Mouse (Mus musculus) hindbrain, embryonic 11.5 days (tissue): ENCODE results near the gene Top2b. TPM values are rescaled to one million over a fixed set of nuclear protein-coding genes. Genes with fewer than 3 reads are reported as not detected.

Source experiments
- ATAC-seq: fragments of 200-750 bp; cut with Nextera tagmentation; 2 replicates; pipeline ENCODE4 v1.8.0; 2017; ENCODE audit warnings: mild to moderate bottlenecking, moderate TSS enrichment, moderate library complexity; ENCODE audit not compliant: low FRiP score
- DNase-seq: peaks from one replicate; pipeline ENCODE4 v3.0.0-alpha.2; 2015; ENCODE audit warnings: low spot score
- H3K27ac ChIP-seq: fragments of 300-500 bp; sonication (generic); 2 replicates; pipeline ENCODE4 v1.5.1; 2014; ENCODE audit warnings: mild to moderate bottlenecking, low read depth, low read length
- H3K27me3 ChIP-seq: fragments of 300-500 bp; sonication (generic); 2 replicates; pipeline ENCODE4 v1.6.1; 2014; ENCODE audit warnings: mild to moderate bottlenecking, low read length, moderate library complexity, mixed read lengths; ENCODE audit not compliant: control insufficient read depth, insufficient read depth
- H3K36me3 ChIP-seq: fragments of 300-500 bp; sonication (generic); 2 replicates; pipeline ENCODE4 v1.6.1; 2014; ENCODE audit warnings: mild to moderate bottlenecking, low read length, moderate library complexity, mixed read lengths; ENCODE audit not compliant: control insufficient read depth, insufficient read depth
- H3K4me1 ChIP-seq: fragments of 300-500 bp; sonication (generic); replicated peaks from 2 replicates; pipeline ENCODE4 v1.6.1; 2014; ENCODE audit warnings: low read length, mixed read lengths; ENCODE audit not compliant: control insufficient read depth, insufficient read depth
- H3K4me2 ChIP-seq: fragments of 300-500 bp; sonication (generic); replicated peaks from 2 replicates; pipeline ENCODE4 v1.6.1; 2014; ENCODE audit warnings: mild to moderate bottlenecking, low read depth, low read length
- H3K4me3 ChIP-seq: fragments of 300-500 bp; sonication (generic); 2 replicates; pipeline ENCODE4 v1.5.1; 2014; ENCODE audit warnings: low read depth, low read length
- H3K9ac ChIP-seq: fragments of 300-500 bp; sonication (generic); 2 replicates; pipeline ENCODE4 v1.6.1; 2014; ENCODE audit warnings: low read depth, low read length
- H3K9me3 ChIP-seq: fragments of 300-500 bp; sonication (generic); 2 replicates; pipeline ENCODE4 v1.6.1; 2016; ENCODE audit warnings: low read length; ENCODE audit not compliant: control insufficient read depth
- WGBS: fragments of 180-500 bp; shearing (Covaris S2); extraction: QIAGEN DNeasy Blood & Tissue Kit; methylation state at CpG from one replicate; pipeline ENCODE4 v1.1.7; 2014; 5-methylcytosine and 5-hydroxymethylcytosine counted together
- polyA plus RNA-seq: library from polyadenylated mRNA; unstranded; fragments of >200 nt; fragmentation: Nextera tagmentation; extraction: Ambion mirVana; gene quantifications from 2 replicates; pipeline ENCODE4 v1.2.1, GENCODE M21; 2014

Top2b gene
- polyA plus RNA-seq, 1 experiment from 2014 or later, result 137 TPM

- Histone ChIP-seq H3K36me3 (no peaks in the 10 kb centered on the region), H3K4me1 (no peaks in the 10 kb centered on the region), H3K4me2 (no peak overlapping the region), H3K9me3 (no peaks in the 10 kb centered on the region), H3K27me3 (no peaks in the 10 kb centered on the region), H3K4me3 (no peak overlapping the region), H3K9ac (no peak overlapping the region), H3K27ac (no peak overlapping the region)
- DNase-seq (no peak), ATAC-seq (no peak)
- WGBS, result 68% methylated on average over 6 of the region's 6 CpGs
These were observed 115.6 kb downstream of the Top2b start for GRCm38 (mm10) chr14:16480621-16481020.

GRCm38 (mm10) chr14:16483656-16484380 lies 118.8 kb downstream of the Top2b start:
- WGBS, result 58% methylated on average over 8 of the region's 8 CpGs
- Histone ChIP-seq H3K27me3 (no peaks in the 10 kb centered on the region), H3K27ac (no peak overlapping the region), H3K9ac (no peak overlapping the region), H3K4me2 (no peak overlapping the region), H3K36me3 (no peaks in the 10 kb centered on the region), H3K4me1 (no peaks in the 10 kb centered on the region), H3K9me3 (no peaks in the 10 kb centered on the region), H3K4me3 (no peak overlapping the region)
- DNase-seq (no peak), ATAC-seq (no peak)

Other genes starting within 250 kb of the Top2b start
- 23.0 and 24.3 TPM in 2 replicates for gene Ngly1, start 115.9 kb upstream of the Top2b start, polyA plus RNA-seq
- 1.2 and 1.8 TPM in 2 replicates for gene Oxsm, start 115.4 kb upstream of the Top2b start, polyA plus RNA-seq